Mouse (Mus musculus): ENCODE results near the gene Pitpnm1. TPM values are rescaled to one million over a fixed set of nuclear protein-coding genes. Genes with fewer than 3 reads are reported as not detected.

Gene Pitpnm1
- total and polyA plus RNA-seq, 3 experiments: 15.9 to 43.8 (median 34.7) TPM

GRCm38 (mm10) chr19:4146366-4147021 is 46.7 kb downstream of the Pitpnm1 start:
- no peak overlapping the region for H3K27ac ChIP-seq (ENCODE audit: insufficient read depth, low read depth)
- peaks cover 54 to 75% of the 10 kb centered on the region in 2 experiments for H3K4me1 ChIP-seq (ENCODE audit: control insufficient read depth in 1 of 2, insufficient read depth in 2 of 2)
- TF ChIP-seq CHD2 (IDR thresholded peaks at IDR 0.05; ENCODE audit: low read length) (no peak), HCFC1 (IDR thresholded peaks at IDR 0.05; ENCODE audit: low read depth, low read length) (no peak), CTCF (conservative IDR thresholded peaks at IDR 0.05 in 1 of 2, IDR thresholded peaks at IDR 0.05 in 1 of 2; ENCODE audit: low read depth in 2 of 2, low read length in 2 of 2) (no peak), GABPA (IDR thresholded peaks at IDR 0.05; ENCODE audit: insufficient replicate concordance, low read depth, low read length) (no peak), KAT2A (IDR thresholded peaks at IDR 0.05; ENCODE audit: insufficient replicate concordance, low read length) (no peak), USF2 (conservative IDR thresholded peaks at IDR 0.05; ENCODE audit: low read depth, low read length) (no peak)

GRCm38 (mm10) chr19:4147022-4147405 is 47.2 kb downstream of the Pitpnm1 start:
- peaks cover 5% of the 10 kb centered on the region for H3K9me3 ChIP-seq (replicated peaks; ENCODE audit: low read length)
- in situ Hi-C loops (cut with MboI; ENCODE audit: low pct_ligation_motif_present, low pct_unique_long_range_greater_than_20kb, low sequenced_read_pairs) (no loop called here), dilution Hi-C loops (cut with MboI; ENCODE audit: extremely low pct_ligation_motif_present, extremely low pct_unique_long_range_greater_than_20kb, low sequenced_read_pairs) (no loop called here)
- no peak overlapping the region for H3K9ac ChIP-seq (ENCODE audit: insufficient read depth, low read depth)
- no peak for TF ChIP-seq POLR2A (IDR thresholded peaks at IDR 0.05; ENCODE audit: low read depth, low read length)
- no peak for TF ChIP-seq NELFE (IDR thresholded peaks at IDR 0.05; ENCODE audit: low read depth, low read length)
- TF ChIP-seq CTCF (conservative IDR thresholded peaks at IDR 0.05 in 1 of 2, IDR thresholded peaks at IDR 0.05 in 1 of 2; ENCODE audit: low read depth in 2 of 2, low read length in 2 of 2): no peak
- no peak overlapping the region for H3K4me2 ChIP-seq (ENCODE audit: insufficient read depth, low read depth, poor library complexity, severe bottlenecking)
- no peak for DNase-seq (ENCODE audit: extremely low read depth)
- no peak overlapping the region for H3K4me3 ChIP-seq (replicated peaks in 1 of 3; ENCODE audit: low read depth in 2 of 3, low read length in 2 of 3, poor library complexity in 1 of 3)
- H3K27me3 ChIP-seq (replicated peaks): no peaks in the 10 kb centered on the region
- peaks cover 15% of the 10 kb centered on the region for H3K79me2 ChIP-seq (replicated peaks; ENCODE audit: control insufficient read depth, extremely low read depth, insufficient read depth, poor library complexity, severe bottlenecking)
- H3K36me3 ChIP-seq (replicated peaks in 1 of 2; ENCODE audit: control insufficient read depth in 1 of 2, insufficient read depth in 1 of 2, low read length in 1 of 2): peaks cover 13 to 32% of the 10 kb centered on the region in 2 experiments
- H3K27ac ChIP-seq (ENCODE audit: insufficient read depth, low read depth): no peak overlapping the region
- peaks cover 54 to 75% of the 10 kb centered on the region in 2 experiments for H3K4me1 ChIP-seq (ENCODE audit: control insufficient read depth in 1 of 2, insufficient read depth in 2 of 2)

More at GRCm38 (mm10) chr19:4146366-4147021, 46.7 kb downstream of the Pitpnm1 start:
- H3K9me3 ChIP-seq (replicated peaks; ENCODE audit: low read length): peaks cover 5% of the 10 kb centered on the region
- H3K36me3 ChIP-seq (replicated peaks in 1 of 2; ENCODE audit: control insufficient read depth in 1 of 2, insufficient read depth in 1 of 2, low read length in 1 of 2): peaks cover 10 to 30% of the 10 kb centered on the region in 2 experiments
- dilution Hi-C loops (cut with MboI; ENCODE audit: extremely low pct_ligation_motif_present, extremely low pct_unique_long_range_greater_than_20kb, low sequenced_read_pairs): no loop called here
- no peak overlapping the region for H3K4me3 ChIP-seq (replicated peaks in 1 of 3; ENCODE audit: low read depth in 2 of 3, low read length in 2 of 3, poor library complexity in 1 of 3)
- in situ Hi-C loops (cut with MboI; ENCODE audit: low pct_ligation_motif_present, low pct_unique_long_range_greater_than_20kb, low sequenced_read_pairs): no loop called here
- no peak overlapping the region for H3K4me2 ChIP-seq (ENCODE audit: insufficient read depth, low read depth, poor library complexity, severe bottlenecking)
- H3K27me3 ChIP-seq (replicated peaks): no peaks in the 10 kb centered on the region
- no peak overlapping the region for H3K9ac ChIP-seq (ENCODE audit: insufficient read depth, low read depth)
- DNase-seq (ENCODE audit: extremely low read depth): no peak
- H3K79me2 ChIP-seq (replicated peaks; ENCODE audit: control insufficient read depth, extremely low read depth, insufficient read depth, poor library complexity, severe bottlenecking): peaks cover 15% of the 10 kb centered on the region

- in situ Hi-C loops (cut with MboI; ENCODE audit: low pct_ligation_motif_present, low pct_unique_long_range_greater_than_20kb, low sequenced_read_pairs): no loop called here
- H3K9me3 ChIP-seq (replicated peaks; ENCODE audit: low read length): peaks cover 5% of the 10 kb centered on the region
- H3K27ac ChIP-seq (ENCODE audit: insufficient read depth, low read depth): 0 out of 2 replicates have a peak overlapping the region, but pooled peaks have one; percentile 5
- TF ChIP-seq E2F4 (IDR thresholded peaks at IDR 0.05; ENCODE audit: insufficient replicate concordance, low read depth, low read length) (no peak), TBP (conservative IDR thresholded peaks at IDR 0.05; ENCODE audit: low read depth, low read length) (0 out of 2 replicates have a peak, but pooled peaks have one; percentile 17)
- H3K79me2 ChIP-seq (replicated peaks; ENCODE audit: control insufficient read depth, extremely low read depth, insufficient read depth, poor library complexity, severe bottlenecking): peaks cover 15% of the 10 kb centered on the region
- peak overlapping the region; percentile 27; the same call in 1 of the 2 replicates for H3K9ac ChIP-seq (ENCODE audit: insufficient read depth, low read depth)
- H3K4me1 ChIP-seq (ENCODE audit: control insufficient read depth in 1 of 2, insufficient read depth in 2 of 2): peaks cover 47 to 75% of the 10 kb centered on the region in 2 experiments
- H3K4me2 ChIP-seq (ENCODE audit: insufficient read depth, low read depth, poor library complexity, severe bottlenecking): peak overlapping the region; percentile 54
- H3K4me3 ChIP-seq (replicated peaks in 1 of 3; ENCODE audit: low read depth in 2 of 3, low read length in 2 of 3, poor library complexity in 1 of 3): peak overlapping the region; percentile 7 to 77 (median 36)
- DNase-seq (ENCODE audit: extremely low read depth): no peak
- dilution Hi-C loops (cut with MboI; ENCODE audit: extremely low pct_ligation_motif_present, extremely low pct_unique_long_range_greater_than_20kb, low sequenced_read_pairs): no loop called here
- H3K36me3 ChIP-seq (replicated peaks in 1 of 2; ENCODE audit: control insufficient read depth in 1 of 2, insufficient read depth in 1 of 2, low read length in 1 of 2): peaks cover 22 to 33% of the 10 kb centered on the region in 2 experiments
- no peaks in the 10 kb centered on the region for H3K27me3 ChIP-seq (replicated peaks)
Measured at GRCm38 (mm10) chr19:4147782-4148490, 48.1 kb downstream of the Pitpnm1 start.
